Mouse (Mus musculus): Measurements from ENCODE around the gene Notum.

- TF ChIP-seq CTCF (IDR thresholded peaks at IDR 0.05; ENCODE audit: low read depth, low read length) = no peak
- no peak for TF ChIP-seq POLR2A (IDR thresholded peaks at IDR 0.05; ENCODE audit: extremely low read depth, insufficient read depth, low read length)
Observed at GRCm38 (mm10) chr11:120605667-120606066, 55.3 kb downstream of the Notum start.
